Mouse (Mus musculus): ENCODE measurements around the gene Zbtb1.
A peak's percentile ranks its signal among the peaks of the same experiment; 100 is the strongest.

Zbtb1 gene

DNA sequence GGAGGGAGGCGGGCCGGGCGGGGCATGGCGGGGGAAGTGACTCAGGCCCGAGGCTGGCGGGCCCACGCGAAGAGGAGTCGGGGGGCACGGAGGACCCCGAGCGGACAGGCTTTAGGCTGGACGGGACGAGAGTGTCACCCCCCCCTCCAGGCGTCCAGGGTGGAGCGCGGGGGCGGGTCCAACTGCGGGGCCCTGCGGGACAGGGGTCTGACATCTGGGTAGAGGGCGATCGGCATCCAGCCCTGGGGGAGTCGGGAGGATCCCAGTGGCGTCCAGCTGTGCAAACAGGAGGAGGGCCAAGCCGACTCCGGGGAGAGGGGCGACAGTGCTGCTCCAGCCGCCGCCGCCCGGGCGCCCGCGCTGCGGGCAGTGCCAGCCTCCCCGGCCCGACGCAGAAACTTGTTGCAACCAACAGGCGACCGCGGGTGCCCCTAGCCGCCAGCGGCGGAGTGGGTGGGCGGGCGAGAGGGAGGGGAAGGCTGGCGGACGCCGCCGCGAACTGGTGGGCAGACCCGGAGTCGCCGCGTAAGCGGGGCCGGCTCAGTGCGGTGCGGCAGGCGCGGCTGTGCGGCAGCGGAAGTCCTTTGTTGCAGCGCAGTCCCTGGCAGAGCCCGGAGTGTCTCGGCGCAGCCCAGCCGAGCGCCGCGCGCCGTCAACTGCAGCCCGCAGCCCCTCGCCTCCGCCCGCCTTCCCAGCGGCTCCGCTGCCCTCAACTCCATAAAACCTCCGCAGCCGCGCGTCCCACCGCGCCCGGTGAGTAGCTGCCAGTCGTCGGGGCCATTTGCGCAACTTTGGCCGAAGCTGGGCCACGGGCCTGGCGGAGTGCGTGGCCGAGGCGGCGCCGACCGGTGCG lies at the start of gene Zbtb1:
Zbtb1 (plus strand) TSS at position 289 of the 853 bp plus-strand sequence.
- peak; percentile 83 to 86 for DNase-seq

GRCm38 (mm10) chr12:76324679-76325431 lies 45.2 kb upstream of the Zbtb1 start, which contains the start of gene Akap5:
TSS of gene Akap5 (plus strand) at chr12:76324891.
- DNase-seq: peak; percentile 53 to 57

DNA sequence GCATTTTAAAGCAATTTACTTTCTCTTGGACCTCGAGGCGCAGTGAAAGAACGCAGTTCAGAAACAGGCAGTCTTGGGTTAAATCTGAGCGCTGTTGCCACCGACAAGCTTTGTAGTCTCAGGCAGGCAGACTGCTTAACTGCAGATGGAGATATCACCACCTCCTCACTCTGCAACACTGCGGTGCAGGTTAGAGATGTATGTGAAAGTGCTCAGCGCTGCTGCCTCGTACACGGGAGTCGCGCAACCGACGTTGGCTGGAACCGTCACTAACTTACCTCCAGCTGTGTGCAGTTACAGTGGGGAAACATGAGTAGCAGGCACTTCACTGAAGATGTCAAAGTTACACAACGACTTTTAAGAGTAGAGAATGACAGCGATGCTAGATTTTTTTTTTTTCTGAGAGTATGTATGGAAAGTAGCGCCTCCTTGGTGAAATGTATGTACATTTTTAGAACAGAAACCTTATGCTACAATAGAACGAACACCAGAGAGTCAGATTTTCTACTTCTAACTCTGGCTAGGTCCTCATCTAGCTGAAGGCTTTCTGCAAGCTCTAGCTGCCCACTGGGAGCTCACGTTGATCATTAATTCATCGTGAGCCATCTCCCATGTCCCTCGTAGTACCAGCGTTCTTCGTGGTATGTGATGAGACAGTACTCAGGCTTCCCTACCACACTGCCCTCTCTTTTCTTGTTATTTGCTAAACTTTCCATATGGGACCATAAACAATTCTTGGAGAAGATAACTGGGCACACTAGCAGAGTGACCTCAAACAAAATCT lies 43.4 kb upstream of the Zbtb1 start:
- DNase-seq: peak; percentile 54 to 70

DNA sequence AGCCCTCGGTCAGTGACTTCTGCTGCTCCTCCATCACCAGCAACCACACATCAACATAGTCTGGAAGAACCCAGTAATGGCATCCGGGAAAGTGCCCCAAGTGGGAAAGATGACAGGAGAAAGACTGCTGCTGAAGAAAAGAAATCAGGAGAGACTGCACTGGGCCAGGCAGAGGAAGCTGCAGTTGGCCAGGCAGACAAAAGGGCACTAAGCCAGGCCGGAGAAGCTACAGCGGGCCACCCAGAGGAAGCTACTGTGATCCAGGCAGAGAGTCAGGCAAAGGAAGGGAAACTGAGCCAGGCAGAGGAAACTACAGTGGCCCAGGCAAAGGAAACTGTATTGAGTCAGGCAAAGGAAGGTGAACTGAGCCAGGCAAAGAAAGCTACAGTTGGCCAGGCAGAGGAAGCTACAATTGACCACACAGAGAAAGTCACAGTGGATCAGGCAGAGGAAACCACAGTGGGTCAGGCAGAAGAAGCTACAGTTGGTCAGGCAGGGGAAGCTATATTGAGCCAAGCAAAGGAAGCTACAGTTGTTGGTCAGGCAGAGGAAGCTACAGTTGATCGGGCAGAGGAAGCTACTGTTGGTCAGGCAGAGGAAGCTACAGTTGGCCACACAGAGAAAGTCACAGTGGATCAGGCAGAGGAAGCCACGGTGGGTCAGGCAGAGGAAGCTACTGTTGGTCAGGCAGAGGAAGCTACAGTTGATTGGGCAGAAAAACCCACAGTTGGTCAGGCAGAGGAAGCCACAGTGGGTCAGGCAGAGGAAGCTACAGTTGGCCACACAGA lies 41.3 kb upstream of the Zbtb1 start:
- no peak for DNase-seq

GRCm38 (mm10) chr12:76333688-76334087 lies 36.4 kb upstream of the Zbtb1 start:
- no peak for DNase-seq

DNA sequence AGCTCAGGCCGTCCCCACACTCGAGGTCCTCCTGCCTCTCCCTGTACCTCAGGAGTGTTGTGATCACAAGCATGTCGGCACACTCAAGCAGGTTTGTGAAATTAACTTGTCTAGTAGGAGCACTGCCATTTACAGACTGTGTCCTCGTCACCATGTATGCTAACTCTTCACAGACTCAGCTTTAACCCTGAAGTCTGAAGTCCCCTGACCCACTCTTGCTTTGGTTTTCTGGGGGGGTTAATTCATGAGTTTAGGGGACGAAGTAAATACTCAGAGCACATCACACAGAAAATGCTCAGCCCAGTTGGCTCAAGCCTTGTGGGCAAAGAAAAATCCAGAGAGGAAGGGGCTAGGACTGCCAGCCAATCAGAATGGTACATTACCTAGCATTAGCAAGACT lies 34.4 kb upstream of the Zbtb1 start:
- no peak for DNase-seq

- peak in 1 of 2 experiments; percentile 37 for DNase-seq
Observed at GRCm38 (mm10) chr12:76336111-76336965, 33.7 kb upstream of the Zbtb1 start.

DNA sequence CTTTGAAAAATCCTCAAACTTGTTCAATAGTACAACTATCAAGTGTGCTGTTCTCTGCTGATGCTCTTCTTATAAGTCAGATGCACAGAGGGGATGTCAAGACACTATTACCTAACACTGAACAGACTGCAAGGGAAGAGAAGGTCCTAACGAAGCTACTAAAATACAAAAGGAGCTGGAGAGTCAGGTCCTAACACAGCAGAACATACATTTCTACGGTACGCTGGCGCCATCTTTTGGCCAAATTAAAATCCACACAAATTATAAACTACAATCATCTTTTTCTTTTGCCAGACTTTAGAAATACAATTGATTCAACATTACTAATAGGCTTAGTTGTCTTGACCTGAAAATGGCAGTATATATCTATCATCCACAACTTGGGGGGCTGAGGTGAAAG lies 29.0 kb upstream of the Zbtb1 start:
- DNase-seq: peak in 1 of 2 experiments; percentile 58

DNA sequence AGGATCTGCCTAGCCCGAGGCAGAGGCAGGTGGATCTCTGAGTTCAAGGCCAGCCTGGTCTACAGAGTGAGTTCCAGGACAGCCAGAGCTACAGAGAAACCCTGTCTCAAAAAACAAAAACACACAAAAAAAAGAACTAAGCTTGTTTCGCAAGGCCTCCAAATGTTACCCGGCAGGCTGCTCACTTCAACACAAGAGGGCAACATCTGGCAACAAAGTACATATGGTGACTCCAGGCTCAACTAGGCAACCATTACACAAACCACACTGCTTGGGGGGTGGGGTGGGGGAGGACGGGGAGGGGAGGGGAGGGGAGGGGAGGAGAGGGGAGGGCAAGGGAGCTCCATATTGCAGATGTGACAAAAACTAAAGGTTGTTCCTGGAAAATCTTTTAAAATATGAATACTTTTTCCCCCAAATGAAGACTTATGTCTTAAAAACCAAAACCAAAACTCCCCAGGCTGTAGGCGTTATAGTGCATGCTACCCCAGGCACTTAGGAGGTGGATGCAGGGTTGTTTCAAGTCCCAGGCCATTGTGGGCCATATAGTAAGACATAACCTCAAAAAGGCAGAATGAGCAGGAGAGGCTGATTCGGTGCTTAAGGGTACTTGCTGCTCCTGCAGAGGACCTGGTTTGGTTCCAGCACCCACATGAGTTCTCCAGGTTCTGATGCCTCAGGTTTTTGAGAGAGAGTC lies 24.2 kb upstream of the Zbtb1 start:
- DNase-seq: peak; percentile 40 to 64

- no peak for DNase-seq
Observed at GRCm38 (mm10) chr12:76349680-76350220, 20.3 kb upstream of the Zbtb1 start.

GRCm38 (mm10) chr12:76360868-76361267 lies 9.2 kb upstream of the Zbtb1 start:
- DNase-seq: no peak

- DNase-seq: no peak
Observed at GRCm38 (mm10) chr12:76361405-76362302, 8.4 kb upstream of the Zbtb1 start.

GRCm38 (mm10) chr12:76362303-76362676 lies 7.8 kb upstream of the Zbtb1 start:
- DNase-seq: no peak

- no peak for DNase-seq
Observed at GRCm38 (mm10) chr12:76366276-76366675, 3.8 kb upstream of the Zbtb1 start.

GRCm38 (mm10) chr12:76367096-76367995 lies 2.7 kb upstream of the Zbtb1 start:
- peak in 1 of 2 experiments; percentile 20 for DNase-seq

DNA sequence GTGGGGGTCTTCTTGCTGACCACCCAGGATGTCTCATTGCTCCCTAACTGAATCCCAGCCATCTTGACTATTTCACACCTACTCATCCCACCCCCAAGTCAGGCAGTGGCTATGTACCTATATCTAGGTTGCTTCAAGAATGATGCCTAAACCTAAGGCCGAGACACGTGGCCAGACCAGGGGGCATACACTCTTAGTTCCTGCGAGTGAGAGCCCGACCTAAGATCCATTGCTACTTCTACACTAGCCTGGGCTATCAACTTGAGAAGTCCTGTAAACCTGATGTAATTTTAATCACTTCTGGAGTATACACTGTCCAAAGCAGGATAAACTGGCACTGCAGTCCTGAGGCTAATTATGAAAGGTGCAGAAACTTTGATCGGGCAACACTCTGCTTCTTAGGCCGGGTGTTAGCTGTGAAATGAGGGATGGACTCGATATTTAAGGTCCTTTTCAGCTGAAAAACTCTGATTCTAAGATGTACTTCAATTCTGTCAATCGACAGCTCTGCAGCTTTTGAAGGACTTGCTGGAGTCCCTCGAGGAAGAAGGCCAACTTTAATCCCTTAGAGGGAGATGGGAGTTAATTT lies 1.8 kb upstream of the Zbtb1 start:
- no peak for DNase-seq

- DNase-seq: peak in 1 of 2 experiments; percentile 37
Observed at GRCm38 (mm10) chr12:76368790-76369205, 1.3 kb upstream of the Zbtb1 start.
